Mouse (Mus musculus): Measurements from ENCODE around the gene Gypa.

- TF ChIP-seq POLR2A (IDR thresholded peaks at IDR 0.05; ENCODE audit: control insufficient read depth in 1 of 2, insufficient read depth in 1 of 2, low read depth in 1 of 2, low read length in 2 of 2, poor library complexity in 1 of 2) (no peak), BHLHE40 (IDR thresholded peaks at IDR 0.05; ENCODE audit: borderline replicate concordance, low read depth, low read length) (no peak), HCFC1 (IDR thresholded peaks at IDR 0.05; ENCODE audit: low read depth, low read length) (no peak), SMC3 (IDR thresholded peaks at IDR 0.05; ENCODE audit: low read depth, low read length) (no peak), MAZ (IDR thresholded peaks at IDR 0.05; ENCODE audit: low read depth, low read length) (no peak), CTCF (IDR thresholded peaks at IDR 0.05 in 2 of 3, conservative IDR thresholded peaks at IDR 0.05 in 1 of 3; ENCODE audit: control insufficient read depth in 1 of 3, insufficient read depth in 1 of 3, low read depth in 2 of 3, low read length in 3 of 3, poor library complexity in 1 of 3, severe bottlenecking in 1 of 3) (no peak), ZC3H11A (IDR thresholded peaks at IDR 0.05; ENCODE audit: low read depth, low read length) (no peak), KAT2A (conservative IDR thresholded peaks at IDR 0.05; ENCODE audit: low read depth, low read length) (no peak), UBTF (IDR thresholded peaks at IDR 0.05; ENCODE audit: borderline replicate concordance, insufficient read depth, low read depth, low read length) (no peak), TBP (IDR thresholded peaks at IDR 0.05; ENCODE audit: low read depth, low read length) (no peak), MAFK (IDR thresholded peaks at IDR 0.05; ENCODE audit: borderline replicate concordance, low read depth, low read length) (no peak), MEF2A (IDR thresholded peaks at IDR 0.05; ENCODE audit: extremely low read depth, insufficient replicate concordance, low read depth, low read length, poor library complexity, severe bottlenecking) (no peak)
These were observed 57.7 kb downstream of the Gypa start for GRCm38 (mm10) chr8:80551303-80551702.
